Mouse (Mus musculus): ENCODE results near the gene Kcnc1.

- TF ChIP-seq POLR2A (IDR thresholded peaks at IDR 0.05; ENCODE audit: borderline replicate concordance, insufficient read depth, low read length), result no peak
- no peak for TF ChIP-seq CTCF (IDR thresholded peaks at IDR 0.05; ENCODE audit: borderline replicate concordance, insufficient read depth, low read depth, low read length)
Measured at GRCm38 (mm10) chr7:46371104-46371503, 25.2 kb upstream of the Kcnc1 start.
